Mouse (Mus musculus) NIH3T3 (cell line): Measurements from ENCODE around the gene Tmeff1.

Experiments used
- DNase-seq: peaks from one replicate; pipeline ENCODE4 v3.0.0-alpha.2; 2012; ENCODE audit warnings: low read depth

The Tmeff1 gene

DNA sequence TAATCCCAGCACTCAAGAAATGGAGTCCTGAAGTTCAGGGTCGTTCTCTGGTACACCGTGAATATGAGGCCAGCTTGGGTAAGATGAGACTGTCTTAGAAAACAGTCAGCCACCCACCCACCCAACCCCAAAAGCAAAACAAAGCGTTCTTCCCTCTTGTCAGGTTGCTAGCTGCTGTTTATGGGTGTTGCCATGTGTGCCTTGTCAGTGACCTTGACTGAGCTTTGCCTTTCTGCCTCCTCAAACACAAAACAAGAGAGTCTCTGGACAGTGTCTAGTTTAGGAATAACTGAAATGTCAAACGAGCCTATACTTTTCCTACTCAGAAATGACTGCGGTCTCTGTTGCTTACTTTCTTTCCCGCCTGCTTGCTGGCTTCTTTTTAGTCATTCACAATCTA lies 37.3 kb downstream of the Tmeff1 start:
- DNase-seq = no peak

DNA sequence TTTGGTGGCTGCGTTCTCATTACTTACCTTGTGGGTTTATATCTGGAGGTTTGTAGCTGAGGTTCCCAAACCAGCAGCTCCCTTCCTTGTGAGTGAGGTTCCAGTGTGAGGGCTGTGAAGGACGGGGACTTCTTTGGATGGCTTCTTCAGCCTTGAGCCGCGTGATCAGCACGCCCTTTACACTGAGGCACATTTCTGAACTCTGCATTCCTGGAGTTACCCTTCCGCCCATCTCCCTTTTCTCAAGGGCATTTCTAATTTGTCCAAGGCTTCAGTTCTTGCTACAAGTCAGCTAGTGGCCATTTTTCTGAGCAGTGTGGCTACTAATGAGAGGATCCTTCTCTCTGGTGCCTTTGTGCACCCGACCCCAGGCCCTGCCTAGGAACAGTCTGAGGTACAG lies 38.0 kb downstream of the Tmeff1 start:
- DNase-seq = no peak

DNA sequence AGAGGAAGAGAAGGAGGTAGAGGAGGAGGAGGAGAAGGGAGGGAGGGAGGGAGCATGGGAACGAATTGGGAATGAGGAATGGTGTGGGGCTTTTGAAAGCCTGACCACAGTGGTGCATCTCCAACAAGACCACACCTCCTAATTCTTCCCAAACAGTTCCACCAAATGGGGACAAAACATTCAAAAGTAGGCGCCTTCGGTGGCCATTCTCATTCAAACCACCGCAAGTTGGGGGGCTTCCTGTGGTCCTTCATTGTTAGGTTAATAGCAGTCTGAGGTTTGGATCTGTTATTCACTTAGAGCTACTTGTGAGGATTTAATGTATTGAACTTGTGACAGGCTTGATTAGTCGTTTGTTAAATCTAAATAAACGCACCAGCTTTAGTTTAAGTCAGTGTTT lies 40.0 kb downstream of the Tmeff1 start:
- DNase-seq = no peak

DNA sequence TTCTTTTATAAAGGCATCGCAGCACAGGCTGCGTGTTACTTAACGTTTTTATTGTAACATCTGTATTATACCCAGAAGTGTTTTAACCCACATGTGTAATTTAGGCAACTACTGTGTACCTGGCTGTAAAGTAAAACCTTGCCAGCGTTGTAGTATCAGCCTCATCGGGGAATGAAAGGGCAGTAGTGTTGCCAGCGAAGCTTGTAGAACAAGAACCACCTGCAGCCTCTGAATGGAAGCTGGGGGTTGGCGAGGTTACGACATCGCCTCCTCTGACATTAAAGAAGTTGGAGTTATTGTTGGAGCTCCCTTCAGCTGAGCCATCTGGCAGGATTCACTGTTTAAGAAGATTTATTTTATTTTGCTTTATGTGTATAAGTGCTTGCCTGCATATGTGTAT lies 40.9 kb downstream of the Tmeff1 start:
- no peak for DNase-seq

DNA sequence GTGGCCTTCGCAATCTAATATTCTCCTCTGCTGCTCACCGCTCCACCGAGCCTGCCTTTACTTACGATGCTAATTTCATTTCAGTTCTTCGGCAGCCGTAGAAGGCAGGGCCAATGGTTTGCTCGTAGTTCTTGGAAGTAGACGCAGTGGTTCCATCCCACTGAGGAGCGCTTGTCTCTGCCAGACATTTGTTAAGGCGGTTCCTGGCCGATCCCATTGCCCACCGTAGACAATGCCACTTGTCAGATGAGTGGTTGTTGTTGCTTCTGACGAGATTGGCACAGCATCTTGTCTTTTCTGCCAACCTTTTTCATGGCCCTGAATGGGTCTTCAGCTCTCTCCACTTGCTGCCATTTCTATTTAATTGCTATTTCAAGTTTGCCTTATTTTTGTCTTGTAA lies 44.5 kb downstream of the Tmeff1 start:
- no peak for DNase-seq

DNA sequence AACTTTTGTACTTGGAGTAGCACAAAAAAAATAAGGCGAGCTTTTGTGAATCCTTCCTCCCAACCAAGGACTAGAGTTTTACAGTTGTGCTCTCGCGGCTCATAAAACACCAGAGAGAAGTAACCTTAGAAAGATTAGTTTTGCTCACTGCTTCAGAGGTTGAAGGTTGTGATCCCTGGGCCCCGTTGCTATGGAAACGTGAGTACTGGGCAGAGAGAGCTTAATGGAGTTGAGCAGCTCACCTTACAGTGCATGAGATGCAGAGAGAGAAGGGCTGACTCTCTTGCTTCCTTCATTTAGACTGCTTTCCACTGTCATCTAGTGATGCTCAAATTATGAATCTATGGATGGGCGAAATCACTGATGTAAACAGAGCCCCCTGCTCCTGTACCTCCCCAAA lies 48.6 kb downstream of the Tmeff1 start:
- no peak for DNase-seq

DNA sequence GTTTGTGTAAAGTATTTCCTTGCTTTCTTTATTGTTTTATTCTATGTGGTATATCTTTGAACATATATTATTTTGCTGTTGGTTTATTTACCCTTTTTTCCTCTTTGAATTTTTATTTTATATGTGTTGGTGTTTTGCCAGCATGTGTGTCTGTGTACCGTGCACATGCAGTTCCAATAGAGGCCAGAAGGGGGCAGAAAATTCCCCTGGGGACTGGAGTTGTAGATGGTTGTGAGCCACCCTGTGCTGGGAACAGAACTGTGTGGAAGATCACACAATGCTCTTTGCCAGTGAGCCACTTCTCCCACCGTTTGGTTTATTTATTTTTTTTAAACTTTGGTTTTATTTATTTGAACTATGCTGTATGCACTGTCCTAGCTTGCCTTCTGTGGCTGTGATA lies 49.1 kb downstream of the Tmeff1 start:
- peak; percentile 34 for DNase-seq

DNA sequence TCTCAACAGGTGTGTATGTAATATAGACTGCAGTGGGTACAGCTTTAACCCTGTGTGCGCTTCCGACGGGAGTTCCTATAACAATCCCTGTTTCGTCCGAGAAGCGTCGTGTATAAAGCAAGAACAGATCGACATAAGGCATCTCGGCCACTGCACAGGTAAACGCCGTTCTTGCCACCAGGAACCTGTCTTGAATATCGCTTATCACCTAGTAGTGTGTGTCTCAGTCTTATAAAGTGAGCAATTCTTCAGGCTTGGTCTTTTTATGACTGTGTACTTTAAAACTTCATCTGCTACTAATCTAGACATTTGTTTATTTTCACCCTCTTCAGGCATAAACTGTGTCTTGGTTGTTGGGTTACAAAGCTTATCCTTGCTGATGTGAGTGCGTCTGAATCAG lies 51.9 kb downstream of the Tmeff1 start:
- no peak for DNase-seq

DNA sequence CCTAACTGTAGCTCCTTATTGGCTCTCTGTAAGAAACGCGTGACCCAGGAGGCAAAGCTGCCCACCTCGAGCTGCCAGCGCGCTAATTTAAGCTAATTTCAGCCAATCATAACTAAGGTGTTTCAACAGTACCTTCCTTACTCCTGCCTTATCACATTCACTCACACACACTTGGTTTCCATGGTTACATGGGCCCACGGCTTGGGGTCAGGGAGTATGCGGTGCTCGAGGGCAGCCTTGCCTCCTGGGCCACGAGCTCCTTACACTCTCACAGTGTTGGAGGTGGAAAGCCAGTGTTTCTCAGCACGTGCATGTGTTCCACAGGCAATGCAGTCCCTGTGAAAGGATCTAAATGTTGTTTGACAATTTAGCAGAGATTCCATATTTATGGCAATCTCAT lies 53.2 kb downstream of the Tmeff1 start:
- DNase-seq = no peak

DNA sequence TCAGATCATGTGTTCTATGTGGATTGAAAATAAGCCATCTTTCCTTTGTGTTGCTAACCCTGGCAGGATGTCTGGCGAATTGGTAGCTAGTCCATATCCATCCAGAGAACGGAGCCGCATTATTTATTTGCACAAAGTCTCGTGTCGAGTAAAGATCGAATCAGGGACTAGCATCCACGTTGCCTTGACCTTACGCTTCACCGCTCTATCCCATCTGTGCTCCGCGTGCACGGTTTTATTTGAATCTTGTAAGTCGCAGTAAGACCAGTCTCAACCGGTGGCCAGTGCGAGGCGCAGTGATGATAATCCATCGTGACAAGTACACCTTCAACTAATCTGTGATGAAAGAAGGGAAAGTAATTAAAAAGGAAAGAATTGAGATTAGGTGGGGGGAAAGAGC lies 54.5 kb downstream of the Tmeff1 start:
- no peak for DNase-seq

DNA sequence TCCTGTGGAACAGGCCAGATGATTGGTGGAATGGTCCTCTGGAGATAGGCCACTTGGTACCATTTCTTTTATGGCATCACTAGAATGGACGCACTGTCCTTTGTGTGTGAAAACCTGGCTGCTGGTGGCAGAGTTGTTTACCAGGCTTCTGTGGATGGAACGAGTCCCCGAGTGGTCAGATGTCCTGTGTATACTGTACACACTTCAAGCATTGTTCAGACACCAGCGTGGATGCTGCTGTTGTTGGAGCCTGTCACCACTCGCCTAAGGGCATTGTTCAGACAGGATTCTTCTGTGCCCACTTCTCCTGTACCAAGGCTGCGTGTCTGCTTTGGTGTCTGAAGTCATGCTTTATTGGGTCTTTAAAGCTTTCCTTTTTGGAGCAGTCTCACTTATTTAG lies 58.8 kb downstream of the Tmeff1 start:
- no peak for DNase-seq

DNA sequence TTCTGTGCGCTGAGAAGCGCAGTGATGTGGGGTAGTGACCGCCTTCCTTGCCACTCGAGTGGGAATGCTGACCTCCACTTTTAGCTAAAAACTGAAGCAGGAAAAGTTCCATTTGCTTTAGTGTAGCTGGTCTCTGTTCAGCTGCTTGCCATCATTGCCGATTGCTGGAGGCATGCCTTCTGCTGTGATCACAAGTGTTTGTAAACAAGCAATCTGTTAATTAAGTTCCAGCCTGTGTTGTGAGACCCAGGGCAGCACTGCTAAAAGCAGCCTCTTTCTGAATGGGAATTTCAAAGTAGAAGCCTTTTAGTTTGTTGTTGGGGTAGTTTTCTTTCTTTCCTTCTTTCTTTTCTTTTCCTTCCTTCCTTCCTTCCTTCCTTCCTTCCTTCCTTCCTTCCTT lies 61.2 kb downstream of the Tmeff1 start:
- DNase-seq = no peak

DNA sequence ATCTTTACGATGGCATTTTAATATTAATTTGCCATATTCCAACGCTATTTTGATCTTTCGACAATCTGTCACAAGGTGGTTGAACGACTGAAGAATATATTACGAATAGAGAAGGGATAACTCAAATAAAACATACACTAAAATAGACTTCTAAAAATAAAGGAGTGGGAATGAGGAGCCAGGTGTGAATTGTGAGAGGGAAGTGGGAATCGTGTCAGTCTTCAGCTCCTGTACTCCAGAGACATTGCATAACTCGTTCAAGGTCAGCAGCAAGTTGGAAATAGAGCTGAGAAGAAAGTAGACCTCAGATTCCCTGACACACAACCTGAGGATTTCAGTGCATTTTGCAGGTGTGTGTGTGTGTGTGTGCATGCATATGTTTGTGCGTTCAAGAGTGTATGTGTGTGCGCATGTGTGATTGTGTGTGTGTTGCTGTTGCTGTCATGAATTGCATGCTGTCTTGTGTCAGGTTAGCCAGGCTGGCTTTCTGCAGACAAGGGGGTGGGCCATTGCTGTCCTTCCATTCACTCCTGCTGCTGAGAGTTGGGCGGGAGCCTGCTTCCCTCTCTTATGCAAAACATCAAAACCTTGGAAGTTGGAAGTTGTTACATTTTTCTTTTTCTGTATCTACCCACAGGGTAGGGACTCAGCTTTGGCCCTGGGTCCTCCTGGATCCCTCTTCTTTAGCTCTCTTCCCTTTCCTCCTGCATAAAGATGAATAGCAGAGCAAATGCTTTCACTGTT lies 65.8 kb downstream of the Tmeff1 start:
- DNase-seq = no peak

DNA sequence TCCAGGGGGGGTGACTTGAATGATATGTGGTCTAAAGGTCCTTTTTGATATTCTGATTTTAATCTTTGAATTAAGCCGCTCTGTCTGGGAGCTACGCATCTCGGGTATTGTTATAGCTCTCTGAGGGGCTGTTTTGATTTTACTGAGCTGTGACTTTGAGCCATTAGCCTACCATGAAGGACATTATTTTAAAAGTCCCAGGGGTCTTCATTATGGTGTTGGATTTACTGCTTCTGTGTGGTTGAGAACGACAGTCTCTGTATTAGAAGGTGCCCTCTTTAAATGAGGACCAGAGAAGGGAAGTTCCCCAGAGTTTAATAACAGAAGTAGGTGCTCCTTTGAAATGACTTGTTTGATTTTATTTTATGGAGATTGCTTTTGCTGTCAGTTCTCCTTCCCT lies 69.1 kb downstream of the Tmeff1 start:
- DNase-seq = no peak

DNA sequence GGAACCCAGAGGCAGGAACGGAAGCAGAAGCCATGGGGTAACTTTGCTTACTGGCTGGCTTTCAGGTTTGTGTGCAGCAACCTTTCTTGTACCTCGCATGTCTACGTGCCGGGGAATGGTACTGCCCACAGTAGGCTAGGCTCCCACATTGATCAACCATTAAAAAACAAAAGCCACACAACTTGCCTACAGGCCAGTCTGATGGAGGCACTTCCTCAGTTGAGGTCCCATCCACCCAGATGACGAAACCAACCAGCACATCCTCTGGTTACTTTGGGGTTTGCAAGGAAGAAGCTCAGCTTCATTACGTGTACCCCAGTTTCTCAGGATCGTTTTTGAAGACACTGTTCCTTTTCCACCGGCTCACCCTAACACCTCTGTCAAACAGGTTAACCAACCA lies 71.6 kb downstream of the Tmeff1 start:
- no peak for DNase-seq

DNA sequence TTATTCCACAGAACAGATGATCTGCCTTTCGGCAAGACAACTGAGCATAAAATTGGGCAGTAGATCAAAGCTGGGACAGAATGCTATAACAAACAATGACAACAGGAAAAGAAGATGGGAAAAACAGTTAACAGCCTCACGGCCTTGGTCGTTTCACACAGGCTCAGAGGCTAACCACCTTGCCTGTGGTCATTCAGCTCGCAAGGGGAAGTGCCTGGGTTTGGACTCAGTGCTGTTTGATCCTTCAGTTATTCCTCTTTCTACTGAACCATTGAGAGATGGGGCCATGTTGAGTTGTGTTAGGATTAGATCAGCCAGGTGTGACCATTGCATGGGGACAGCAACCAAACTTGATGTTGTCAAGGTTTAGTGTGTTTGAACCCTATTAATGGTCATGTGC lies 75.2 kb downstream of the Tmeff1 start:
- DNase-seq = no peak

DNA sequence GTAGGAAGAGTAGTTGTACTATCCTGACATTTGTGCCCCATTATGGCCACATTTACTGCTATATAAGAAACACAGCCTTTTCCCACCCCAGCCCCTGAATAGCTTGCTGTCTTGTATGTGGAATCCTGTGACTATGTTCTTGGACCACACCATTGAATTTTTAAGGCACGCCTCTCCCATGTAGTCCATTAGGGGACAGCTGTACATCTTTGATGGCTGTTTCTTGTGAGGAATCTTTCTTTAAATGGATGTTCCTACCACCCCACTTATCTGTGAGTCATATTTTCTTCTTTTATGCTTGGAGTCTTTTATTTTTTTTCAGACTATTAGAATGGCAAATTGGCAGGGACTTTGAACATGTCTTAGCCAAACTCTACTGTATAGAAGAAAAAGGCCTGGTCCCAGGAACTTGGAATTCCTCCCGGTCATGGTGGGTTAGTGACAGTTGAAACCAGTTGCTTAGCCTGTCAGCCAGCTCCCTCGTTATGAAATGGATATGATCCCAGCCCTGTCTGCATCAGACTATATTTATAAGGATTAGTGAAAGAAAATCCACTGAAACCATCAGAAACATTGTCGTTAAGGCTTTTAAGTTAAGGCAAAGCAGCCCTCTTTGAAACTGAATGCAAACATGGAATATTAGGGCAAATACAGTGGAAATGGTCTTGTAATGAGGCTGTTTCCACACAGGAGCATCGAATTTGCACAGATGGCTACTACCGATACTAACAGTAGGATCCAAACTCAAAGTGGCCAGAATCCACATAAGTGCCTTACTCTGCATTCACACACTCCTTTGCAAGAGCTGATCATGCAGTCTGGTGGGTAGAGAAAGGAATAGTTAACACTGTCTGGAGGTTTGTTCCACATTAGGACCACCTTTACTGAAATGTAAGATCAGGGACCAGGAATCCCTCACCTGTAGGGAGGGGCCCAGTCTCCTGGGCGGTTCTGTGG lies 75.9 kb downstream of the Tmeff1 start:
- DNase-seq = peak; percentile 13

DNA sequence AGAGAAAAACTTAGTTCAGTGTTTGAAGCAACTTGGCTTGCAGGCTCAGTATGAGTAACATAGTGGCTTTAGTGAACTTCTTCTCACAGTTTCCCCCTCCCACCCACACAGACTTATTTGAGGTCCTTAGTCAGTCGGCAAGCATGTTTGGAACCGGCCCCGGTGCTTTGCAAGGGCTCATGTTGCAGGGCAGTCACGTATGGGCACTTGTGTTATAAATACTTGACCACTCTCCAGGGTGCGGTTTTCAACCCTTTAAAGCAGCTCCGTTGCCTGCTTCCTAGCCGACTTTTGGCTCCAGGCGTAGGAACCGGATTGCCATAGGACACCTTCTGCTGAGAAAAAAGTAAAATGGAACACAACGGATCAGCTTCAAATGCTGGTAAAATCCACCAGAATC lies 78.3 kb downstream of the Tmeff1 start, which contains the start of gene Cavin4:
Gene Cavin4 (plus strand): TSS at position 244 of the 400 bp plus-strand sequence.
- DNase-seq = peak; percentile 94

DNA sequence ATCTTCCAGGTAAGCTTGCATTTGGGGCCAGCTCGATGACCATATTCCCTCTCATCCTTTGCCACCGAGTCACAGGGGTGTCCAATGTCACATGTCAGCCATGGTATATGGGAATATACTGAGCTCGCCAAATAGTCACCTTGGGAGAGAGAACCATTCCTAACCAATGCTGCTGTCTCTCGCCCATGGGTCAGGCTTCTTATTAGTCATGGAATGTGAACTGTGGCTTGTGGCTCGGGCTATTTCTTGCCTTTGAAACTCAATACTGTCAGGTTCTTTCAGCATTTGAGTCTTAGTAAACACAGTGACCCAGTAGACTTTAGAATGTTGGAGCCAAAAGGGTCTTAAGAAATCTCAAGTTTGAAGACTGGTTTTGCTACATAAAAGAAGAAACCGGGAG lies 79.0 kb downstream of the Tmeff1 start:
- peak; percentile 42 for DNase-seq

DNA sequence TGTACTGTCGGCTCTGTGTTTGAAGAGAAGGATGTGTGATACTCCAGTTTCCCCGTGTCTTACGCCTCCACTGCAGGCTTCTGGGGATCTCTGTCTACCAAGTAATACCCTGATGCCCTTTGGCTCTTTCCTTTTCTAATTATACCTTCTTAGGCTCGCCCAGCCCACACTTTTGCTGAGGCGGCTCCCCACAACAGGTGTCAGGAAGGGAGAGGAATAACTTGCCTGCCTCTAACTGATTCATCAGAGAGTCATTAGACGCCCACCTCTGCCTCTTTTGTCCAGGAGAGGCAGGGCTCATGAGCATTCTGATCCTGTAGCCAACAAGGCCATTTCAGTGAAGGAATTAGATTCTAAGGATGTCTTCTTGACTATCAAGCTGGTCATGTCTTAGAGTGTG lies 82.3 kb downstream of the Tmeff1 start:
- no peak for DNase-seq

DNA sequence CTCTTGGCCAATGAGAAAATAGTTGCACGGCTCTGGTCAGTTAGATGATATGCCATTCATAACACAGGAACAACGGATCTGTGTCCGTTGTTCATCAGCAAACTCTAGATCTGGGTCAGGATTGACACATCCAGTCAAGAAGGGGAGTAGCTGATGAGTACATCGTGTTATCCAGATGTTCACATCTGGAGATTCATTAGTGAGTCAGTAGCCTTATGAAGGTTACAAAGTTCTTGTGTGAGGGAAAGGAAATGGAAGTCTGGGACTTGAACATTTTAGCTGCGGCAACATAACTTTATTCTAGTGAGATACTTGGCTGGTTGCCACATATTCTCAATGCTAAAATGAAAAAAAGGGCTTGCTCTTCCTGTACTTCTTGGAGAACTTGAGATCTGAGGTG lies 87.9 kb downstream of the Tmeff1 start:
- DNase-seq = no peak

DNA sequence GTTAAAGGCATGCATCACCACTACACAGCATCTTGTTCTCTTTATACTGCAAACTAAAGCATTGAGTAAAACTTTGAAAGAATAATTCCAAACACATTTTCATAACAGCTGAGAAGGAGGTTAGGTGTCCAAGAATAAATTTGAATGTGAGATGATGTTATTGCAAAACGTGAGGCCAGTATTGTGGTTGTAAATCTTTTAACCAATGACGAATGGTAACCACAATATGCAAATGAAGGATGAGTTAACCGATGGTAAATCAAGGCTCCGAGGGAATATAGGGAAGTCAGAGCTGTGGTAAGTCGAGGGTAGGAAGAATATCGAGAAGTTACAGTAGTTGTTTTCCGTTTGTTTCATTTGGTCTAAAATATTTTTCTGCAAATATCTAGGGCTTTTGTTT lies 89.4 kb downstream of the Tmeff1 start:
- DNase-seq = no peak

DNA sequence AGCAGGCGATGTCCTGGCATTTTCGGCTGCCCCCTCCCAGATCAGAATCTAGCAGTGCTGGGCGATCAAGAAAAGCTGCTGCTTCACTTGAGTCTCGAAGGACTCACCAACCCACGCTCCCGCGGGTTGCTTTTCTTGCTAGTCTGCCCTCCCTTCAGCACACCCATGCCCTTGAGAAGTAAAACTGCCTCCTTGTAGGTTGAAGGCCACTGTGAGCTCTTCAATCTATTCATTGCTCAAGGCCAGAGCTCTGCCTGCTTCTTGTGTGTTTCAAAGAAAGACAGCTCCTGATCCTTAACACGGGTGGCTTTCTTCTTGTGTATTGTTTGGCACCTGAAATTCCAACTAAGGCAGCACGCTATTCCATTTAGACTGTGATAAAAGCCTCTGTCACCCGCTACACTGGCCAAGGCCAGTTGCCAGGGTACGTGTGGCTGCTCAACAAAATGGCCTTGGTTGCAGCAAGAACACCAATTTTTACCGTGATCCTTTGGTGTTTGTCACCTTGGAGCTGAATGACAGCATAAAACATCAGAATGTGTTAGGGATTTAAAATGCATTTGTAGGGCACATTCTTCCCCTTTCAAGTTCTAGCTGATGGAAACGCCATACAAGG lies 91.7 kb downstream of the Tmeff1 start:
- DNase-seq = no peak
